Comparison of ENCODE assay signal across 16 mouse cellular contexts in genomic region chr7:46391701-46392100, GRCm38 (mm10). TPM values are rescaled to one million over a fixed set of nuclear protein-coding genes. Genes with fewer than 3 reads are reported as not detected.
DNase-seq lines count a peak whose midpoint lies in the region; ATAC-seq and TF ChIP-seq lines count a peak whose summit lies in the region.
"Had no signal": no experiment of that assay in that cellular context is flagged by ENCODE, and none has a peak within 500 bp of the region (broad histone marks: within the 10 kb centered on the region; RNA-seq: fewer than 3 reads in every experiment).

No protein-coding gene starts in this region.

- no peak for TF ChIP-seq CTCF in lung, adult 2 months (IDR thresholded peaks at IDR 0.05; ENCODE audit: insufficient read depth, low read length)

- peak; percentile 78 for ATAC-seq in inflammation-experienced regulatory T-cells, adult 6 months

- TF ChIP-seq POLR2A in lung, adult 2 months (IDR thresholded peaks at IDR 0.05; ENCODE audit: borderline replicate concordance, extremely low read depth, low read depth, low read length) = no peak

- H3K4me1 ChIP-seq in lung, adult 2 months (ENCODE audit: control insufficient read depth, insufficient read depth, low read length) = no peaks in the 10 kb centered on the region

- DNase-seq in lung, postnatal 36 days = peak; percentile 19
- DNase-seq in lung, adult 2 months = no peak
- DNase-seq in CD4-positive, CD25-positive, alpha-beta regulatory T cell, adult 2 months (ENCODE audit: low read depth, low spot score) = peak; percentile 67
- DNase-seq in thymus, postnatal 25 days = peak; percentile 48
- DNase-seq in heart, postnatal 4 days = no peak
- no peak for DNase-seq in lung, adult 18-20 months
- DNase-seq: kidney, adult 18-20 months; kidney, postnatal 25 days; liver had no signal

- 33% methylated on average over 5 of the region's 5 CpGs for WGBS in lung, adult 2 months

- no peak overlapping the region for H3K4me3 ChIP-seq in lung, adult 2 months (replicated peaks; ENCODE audit: extremely low read depth, low read depth, low read length)
- H3K4me3 ChIP-seq: forebrain, embryonic 10.5 days; heart, embryonic 15.5 days; hindbrain, embryonic 15.5 days; lung, embryonic 15.5 days; midbrain, embryonic 10.5 days had no signal

RNA-seq across cellular contexts. Expression of gene Kcnc1, which starts 4.6 kb away (rescaled TPM):
- polyA plus RNA-seq in lung, adult 2 months (2012; rRNA removed) = 0.32 and 0.40 TPM in 2 replicates
- polyA plus RNA-seq in inflammation-experienced regulatory T-cells, adult 6 months (2017; shearing (Covaris generic)) = under 1 TPM in 1 of 3 experiments, not detected in 2; 0.16 TPM
- under 1 TPM; 0.02 to 0.05 TPM for total RNA-seq in heart, postnatal 4 days (2021)
- polyA plus RNA-seq: heart, embryonic 15.5 days had no signal

RNA-seq across cellular contexts. Expression of gene Myod1, which starts 15.4 kb away (rescaled TPM):
- 1.1 TPM in 1 of 2 replicates, not detected in the other for polyA plus RNA-seq in lung, adult 2 months (2012; rRNA removed)
- polyA plus RNA-seq in inflammation-experienced regulatory T-cells, adult 6 months (2017; shearing (Covaris generic)) = not detected
- total RNA-seq in heart, postnatal 4 days (2021) = not detected
- total RNA-seq: layer of hippocampus, postnatal 10 days had no signal
- polyA plus RNA-seq: forebrain, embryonic 10.5 days; midbrain, embryonic 10.5 days had no signal

Comparison
In these comparisons a context has a peak if more than half of its experiments do, and no peak if none do; other contexts are left out.
1. DNase-seq: peak in lung, postnatal 36 days (single experiment), CD4-positive, CD25-positive, alpha-beta regulatory T cell, adult 2 months (single experiment) and thymus, postnatal 25 days (single experiment); none in lung, adult 2 months (single experiment), heart, postnatal 4 days (single experiment) and lung, adult 18-20 months (0 of 2).